Mouse (Mus musculus) midbrain, embryonic 16.5 days (tissue): ENCODE data around the gene Tmbim4. TPM values are rescaled to one million over a fixed set of nuclear protein-coding genes. Genes with fewer than 3 reads are reported as not detected.
A peak's percentile ranks its signal among the peaks of the same experiment; 100 is the strongest.

Experiments used
- ATAC-seq: fragments of 200-750 bp; cut with Nextera tagmentation; 2 replicates; pipeline ENCODE4 v1.8.0; 2017; ENCODE audit warnings: moderate TSS enrichment
- H3K27ac ChIP-seq: fragments of 300-500 bp; sonication (generic); 2 replicates; pipeline ENCODE4 v1.5.1; 2014; ENCODE audit warnings: mild to moderate bottlenecking, low read length, mixed read lengths
- H3K27me3 ChIP-seq: fragments of 300-500 bp; sonication (generic); 2 replicates; pipeline ENCODE4 v1.6.1; 2014; ENCODE audit warnings: low read depth, low read length, mixed read lengths; ENCODE audit not compliant: control insufficient read depth, insufficient read depth
- H3K36me3 ChIP-seq: fragments of 300-500 bp; sonication (generic); 2 replicates; pipeline ENCODE4 v1.6.1; 2014; ENCODE audit warnings: mild to moderate bottlenecking, low read length, moderate library complexity, mixed read lengths; ENCODE audit not compliant: control insufficient read depth, insufficient read depth
- H3K4me1 ChIP-seq: fragments of 300-500 bp; sonication (generic); 2 replicates; pipeline ENCODE4 v1.6.1; 2014; ENCODE audit warnings: mild to moderate bottlenecking, low read length, mixed read lengths; ENCODE audit not compliant: control insufficient read depth, insufficient read depth
- H3K4me2 ChIP-seq: fragments of 300-500 bp; sonication (generic); 2 replicates; pipeline ENCODE4 v1.6.1; 2014; ENCODE audit warnings: mild to moderate bottlenecking, low read length, mixed read lengths
- H3K4me3 ChIP-seq: fragments of 300-500 bp; sonication (generic); 2 replicates; pipeline ENCODE4 v1.5.1; 2014; ENCODE audit warnings: low read depth, mild to moderate bottlenecking, low read length, moderate library complexity, mixed read lengths
- H3K9ac ChIP-seq: fragments of 300-500 bp; sonication (generic); 2 replicates; pipeline ENCODE4 v1.6.1; 2014; ENCODE audit warnings: low read depth, low read length, mixed read lengths
- H3K9me3 ChIP-seq: fragments of 300-500 bp; sonication (generic); replicated peaks from 2 replicates; pipeline ENCODE4 v1.6.1; 2014; ENCODE audit warnings: mild to moderate bottlenecking, low read length, mixed read lengths; ENCODE audit not compliant: control insufficient read depth, poor library complexity, severe bottlenecking
- WGBS: fragments of 180-500 bp; shearing (Covaris S2); extraction: QIAGEN DNeasy Blood & Tissue Kit; methylation state at CpG from one replicate; pipeline ENCODE4 v1.1.7; 2014; 5-methylcytosine and 5-hydroxymethylcytosine counted together
- polyA plus RNA-seq: library from polyadenylated mRNA; unstranded; fragments of >200 nt; fragmentation: Nextera tagmentation; extraction: Ambion mirVana; gene quantifications from 2 replicates; pipeline ENCODE4 v1.2.1, GENCODE M21; 2015

Gene Tmbim4
- polyA plus RNA-seq, 1 experiment from 2014 or later, result 89.7 TPM

DNA sequence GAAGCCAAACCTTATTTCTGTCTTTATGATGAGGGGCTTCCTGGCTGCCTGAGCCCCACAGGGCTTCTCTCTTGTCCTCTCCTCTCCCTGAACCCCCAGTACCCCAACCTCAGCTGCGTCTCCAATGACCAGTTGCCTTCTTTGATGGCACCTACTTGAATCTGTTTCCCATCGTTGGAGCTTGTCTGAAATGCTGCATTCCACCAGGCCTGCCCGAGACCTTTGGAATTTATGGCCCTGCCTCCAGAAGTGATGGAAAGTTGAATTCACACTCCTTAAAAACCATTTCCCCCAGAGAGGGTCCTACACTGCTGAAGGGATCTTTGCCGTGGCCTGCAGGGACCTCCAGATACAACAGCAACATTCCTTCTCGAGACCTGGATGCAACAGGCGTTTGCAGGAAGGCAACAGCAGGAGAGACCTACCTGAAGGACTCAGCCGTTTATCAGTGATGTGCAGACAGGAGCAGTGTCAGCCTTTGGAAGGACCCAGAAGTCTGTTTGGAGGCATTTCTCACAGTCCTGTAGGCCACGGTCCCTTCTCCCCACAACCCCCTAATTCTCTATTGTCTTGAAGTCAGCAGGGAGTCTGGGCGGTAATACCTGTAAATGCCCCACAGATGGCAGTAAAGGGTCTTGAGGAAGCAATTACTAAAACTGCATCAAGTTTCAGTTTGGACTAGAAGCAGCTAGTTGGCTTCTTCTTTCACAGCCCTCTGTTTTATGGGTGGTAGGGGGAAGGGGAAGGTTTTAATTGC lies 45.8 kb downstream of the Tmbim4 start:
- H3K4me1 ChIP-seq, result no peaks in the 10 kb centered on the region
- no peaks in the 10 kb centered on the region for H3K27me3 ChIP-seq
- no peaks in the 10 kb centered on the region for H3K9me3 ChIP-seq
- no peak overlapping the region for H3K9ac ChIP-seq
- H3K36me3 ChIP-seq, result no peaks in the 10 kb centered on the region
- no peak overlapping the region for H3K27ac ChIP-seq
- no peak for ATAC-seq
- WGBS, result 56% methylated on average over 9 of the region's 9 CpGs
- no peak overlapping the region for H3K4me3 ChIP-seq
- H3K4me2 ChIP-seq, result no peak overlapping the region

DNA sequence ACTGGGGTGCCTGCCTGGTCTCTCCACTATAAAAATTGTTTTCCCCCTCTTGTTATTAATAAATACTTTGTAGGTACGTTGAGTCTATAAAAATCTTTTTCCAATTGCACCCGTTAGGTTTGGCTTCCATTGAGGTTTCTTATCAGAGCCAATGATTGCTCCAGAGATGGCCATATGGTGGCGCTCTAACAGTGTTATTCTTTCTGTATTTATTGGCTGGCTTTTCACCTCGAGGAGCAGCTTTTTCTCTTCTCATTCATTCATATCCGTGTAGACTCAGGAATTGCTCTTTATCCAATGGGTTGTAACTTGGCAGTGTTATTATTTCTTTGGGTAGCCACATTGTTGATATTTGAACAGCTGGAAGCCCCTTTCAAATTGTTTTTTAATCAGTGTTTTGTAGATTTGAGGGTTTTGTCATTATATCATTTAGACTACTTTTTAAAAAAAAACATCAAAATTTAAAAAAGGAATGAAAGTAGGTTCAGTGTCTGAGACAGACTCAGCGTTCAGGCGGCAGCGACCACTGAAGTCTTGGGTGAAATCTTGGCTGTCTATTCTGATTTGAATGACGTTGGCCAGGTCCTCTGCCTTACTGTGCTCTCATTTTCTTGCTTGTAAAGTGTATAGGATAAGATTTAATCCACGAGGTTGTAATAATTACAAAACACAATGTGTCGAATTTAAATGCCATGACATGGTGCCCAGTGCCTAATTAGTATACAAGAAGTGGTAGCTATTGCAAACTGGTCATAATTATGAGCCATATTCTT lies 49.7 kb downstream of the Tmbim4 start:
- WGBS, result 60% methylated on average over 11 of the region's 11 CpGs
- Histone ChIP-seq H3K9me3 (no peaks in the 10 kb centered on the region), H3K4me3 (no peak overlapping the region), H3K4me2 (no peak overlapping the region), H3K36me3 (no peaks in the 10 kb centered on the region), H3K4me1 (no peaks in the 10 kb centered on the region), H3K9ac (no peak overlapping the region), H3K27me3 (no peaks in the 10 kb centered on the region), H3K27ac (no peak overlapping the region)
- ATAC-seq, result no peak

DNA sequence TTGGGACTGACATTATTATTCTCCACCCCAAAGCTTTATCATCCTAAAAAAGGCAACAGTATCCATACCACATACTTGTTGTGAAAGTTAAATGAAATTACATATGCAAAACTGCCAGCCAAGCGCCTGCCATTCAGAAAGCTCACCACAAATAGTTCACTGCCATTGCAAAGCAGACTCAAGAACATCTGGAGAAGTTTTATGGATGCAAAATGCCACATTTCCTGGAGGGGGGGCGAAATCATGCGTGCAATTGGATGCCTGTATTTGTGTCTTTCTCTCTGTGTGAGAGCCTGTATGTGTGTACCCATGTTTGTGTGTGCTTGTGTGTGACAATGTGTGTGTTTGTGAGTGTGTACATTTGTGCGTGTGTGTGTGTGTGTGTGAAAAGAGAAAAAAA lies 50.4 kb downstream of the Tmbim4 start:
- H3K4me3 ChIP-seq, result no peak overlapping the region
- H3K4me2 ChIP-seq, result no peak overlapping the region
- H3K9me3 ChIP-seq, result no peaks in the 10 kb centered on the region
- no peaks in the 10 kb centered on the region for H3K4me1 ChIP-seq
- no peak for ATAC-seq
- no peaks in the 10 kb centered on the region for H3K36me3 ChIP-seq
- H3K27me3 ChIP-seq, result no peaks in the 10 kb centered on the region
- 96% methylated on average over 4 of the region's 4 CpGs for WGBS
- no peak overlapping the region for H3K9ac ChIP-seq
- no peak overlapping the region for H3K27ac ChIP-seq

DNA sequence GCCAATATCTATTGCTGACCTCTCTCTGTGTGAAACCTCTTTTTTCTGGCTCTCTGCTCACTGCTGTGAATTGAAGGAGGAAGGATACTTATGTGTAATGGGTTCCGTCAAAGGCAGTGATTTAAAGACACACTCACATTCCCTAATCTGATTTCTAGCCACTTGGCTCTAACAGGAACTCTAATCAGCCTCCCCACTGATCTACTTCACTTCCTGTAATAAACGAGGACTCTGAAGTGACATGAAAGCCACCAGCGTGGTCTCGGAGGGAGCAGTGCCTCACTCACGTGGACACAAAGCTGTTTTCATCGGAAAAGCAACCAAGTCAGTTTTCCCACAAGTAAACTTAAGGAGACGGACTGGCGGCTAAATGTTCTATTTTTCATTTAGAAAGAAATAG lies 51.4 kb downstream of the Tmbim4 start:
- Histone ChIP-seq H3K9me3 (no peaks in the 10 kb centered on the region), H3K27ac (no peak overlapping the region), H3K9ac (no peak overlapping the region), H3K36me3 (no peaks in the 10 kb centered on the region), H3K4me1 (no peaks in the 10 kb centered on the region), H3K27me3 (no peaks in the 10 kb centered on the region), H3K4me3 (no peak overlapping the region), H3K4me2 (no peak overlapping the region)
- no peak for ATAC-seq
- WGBS, result 41% methylated on average over 8 of the region's 8 CpGs

DNA sequence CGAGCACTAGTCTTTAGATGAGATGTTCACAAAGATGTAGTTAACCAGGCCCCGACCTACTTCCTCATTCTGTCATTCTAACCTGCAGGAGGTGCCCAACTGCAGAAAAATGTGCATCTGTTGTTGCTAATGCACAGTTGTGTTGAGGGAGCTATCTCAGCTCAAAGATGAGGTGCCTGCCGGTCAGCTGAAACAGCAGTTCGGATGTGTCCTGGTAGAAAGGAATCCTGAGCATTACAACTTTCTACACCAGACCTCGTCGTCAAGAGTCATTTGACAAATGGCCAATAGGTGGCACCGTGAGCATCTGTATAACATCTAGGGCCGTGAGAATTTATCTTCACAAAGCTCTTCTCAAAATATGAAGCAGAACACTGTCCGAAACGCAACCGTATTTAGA lies 55.8 kb downstream of the Tmbim4 start:
- H3K27me3 ChIP-seq, result no peaks in the 10 kb centered on the region
- H3K36me3 ChIP-seq, result no peaks in the 10 kb centered on the region
- H3K9ac ChIP-seq, result no peak overlapping the region
- H3K4me1 ChIP-seq, result no peaks in the 10 kb centered on the region
- no peaks in the 10 kb centered on the region for H3K9me3 ChIP-seq
- no peak for ATAC-seq
- no peak overlapping the region for H3K4me2 ChIP-seq
- H3K4me3 ChIP-seq, result no peak overlapping the region
- no peak overlapping the region for H3K27ac ChIP-seq
- 31% methylated on average over 11 of the region's 11 CpGs for WGBS

DNA sequence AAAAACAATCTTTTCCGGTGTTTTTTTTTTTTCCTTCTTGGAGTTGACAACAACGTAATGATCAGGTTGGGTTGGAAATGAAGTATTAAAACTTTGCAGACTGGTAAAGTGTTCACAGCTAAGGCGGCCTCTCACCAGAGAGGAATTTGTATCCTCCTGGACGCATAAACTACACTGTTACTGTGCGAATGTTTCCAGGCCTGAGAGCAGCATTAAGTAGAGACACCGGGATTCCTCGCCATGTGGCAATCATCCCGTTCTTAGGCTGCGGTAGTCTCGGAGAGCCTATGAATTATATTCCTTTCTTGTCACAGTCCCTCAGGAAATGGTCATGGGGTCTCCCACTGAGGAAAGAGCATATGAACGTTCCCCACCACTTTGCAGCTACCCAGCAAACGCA lies 66.4 kb downstream of the Tmbim4 start:
- Histone ChIP-seq H3K4me3 (no peak overlapping the region), H3K4me1 (peaks cover 5% of the 10 kb centered on the region; the same call in 1 of the 2 replicates), H3K9me3 (no peaks in the 10 kb centered on the region), H3K9ac (no peak overlapping the region), H3K4me2 (no peak overlapping the region), H3K36me3 (no peaks in the 10 kb centered on the region), H3K27me3 (no peaks in the 10 kb centered on the region), H3K27ac (no peak overlapping the region)
- no peak for ATAC-seq
- 78% methylated on average over 12 of the region's 12 CpGs for WGBS

DNA sequence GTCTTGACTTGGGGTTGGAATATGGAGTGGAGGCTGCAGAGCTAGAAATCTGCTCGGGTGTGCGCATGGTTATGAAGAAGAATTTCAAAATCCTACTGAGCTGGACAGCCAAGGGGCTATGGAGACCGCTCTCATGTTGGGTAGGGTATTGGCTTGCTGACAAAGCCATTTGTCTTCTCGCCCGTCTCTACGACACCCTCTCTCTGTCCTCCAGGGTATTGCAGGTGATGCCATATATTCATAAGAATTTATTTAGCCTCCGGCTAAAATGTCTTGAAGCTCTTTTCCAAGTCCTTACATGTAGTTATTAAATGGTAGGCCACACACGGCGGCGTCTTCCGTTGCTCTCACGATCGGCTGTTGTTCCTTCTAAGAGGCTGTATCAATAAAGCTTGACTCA lies 68.6 kb downstream of the Tmbim4 start:
- no peak overlapping the region for H3K4me2 ChIP-seq
- H3K27me3 ChIP-seq, result no peaks in the 10 kb centered on the region
- H3K9me3 ChIP-seq, result no peaks in the 10 kb centered on the region
- H3K9ac ChIP-seq, result no peak overlapping the region
- no peak overlapping the region for H3K4me3 ChIP-seq
- no peak for ATAC-seq
- 95% methylated on average over 13 of the region's 13 CpGs for WGBS
- H3K36me3 ChIP-seq, result no peaks in the 10 kb centered on the region
- no peak overlapping the region for H3K27ac ChIP-seq
- peaks cover 5% of the 10 kb centered on the region; the same call in 1 of the 2 replicates for H3K4me1 ChIP-seq

DNA sequence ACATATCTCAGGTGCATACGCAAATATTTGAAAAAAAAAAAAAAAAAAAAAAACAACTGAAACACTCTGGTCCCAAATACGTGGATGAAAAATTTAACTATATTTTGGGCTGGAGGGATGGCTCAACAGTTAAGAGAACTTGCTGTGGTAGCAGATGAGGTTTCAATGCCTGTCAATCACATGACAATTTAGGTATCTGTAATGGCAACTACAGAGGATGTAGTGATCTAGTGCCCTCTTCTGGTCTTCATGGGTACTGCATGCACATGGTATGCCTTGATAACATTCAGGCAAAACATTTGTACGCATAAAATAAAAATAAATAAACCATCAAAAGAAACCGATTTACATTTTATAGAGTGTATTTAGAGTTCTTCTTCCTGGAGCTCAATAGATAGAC lies 69.4 kb downstream of the Tmbim4 start:
- no peak overlapping the region for H3K27ac ChIP-seq
- peaks cover 5% of the 10 kb centered on the region; the same call in 1 of the 2 replicates for H3K4me1 ChIP-seq
- no peak overlapping the region for H3K4me3 ChIP-seq
- H3K4me2 ChIP-seq, result no peak overlapping the region
- H3K36me3 ChIP-seq, result no peaks in the 10 kb centered on the region
- no peak for ATAC-seq
- WGBS, result 81% methylated on average over 4 of the region's 4 CpGs
- no peaks in the 10 kb centered on the region for H3K27me3 ChIP-seq
- H3K9ac ChIP-seq, result no peak overlapping the region
- H3K9me3 ChIP-seq, result no peaks in the 10 kb centered on the region

DNA sequence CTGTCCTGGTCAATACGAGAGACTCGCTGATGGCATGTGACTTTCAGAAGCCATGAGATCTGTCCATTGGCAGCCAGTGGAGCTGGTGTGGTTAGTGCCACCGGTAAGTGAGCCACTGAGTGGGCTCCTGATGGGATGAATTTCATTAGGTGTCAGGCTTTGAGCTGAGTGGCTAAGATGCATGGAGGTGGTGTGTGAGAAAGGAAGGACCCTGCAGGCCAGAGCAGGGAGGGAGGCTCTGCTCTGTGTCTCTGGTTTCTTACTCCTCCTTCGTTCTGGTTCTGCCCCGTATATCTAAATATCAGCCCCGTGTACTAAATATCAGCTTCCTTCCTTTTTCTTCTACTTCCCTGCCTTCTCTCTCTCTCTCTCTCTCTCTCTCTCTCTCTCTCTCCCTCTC lies 69.9 kb downstream of the Tmbim4 start:
- Histone ChIP-seq H3K9ac (no peak overlapping the region), H3K27me3 (no peaks in the 10 kb centered on the region), H3K4me2 (peak overlapping the region; percentile 71), H3K9me3 (no peaks in the 10 kb centered on the region), H3K4me1 (peaks cover 5% of the 10 kb centered on the region; the same call in 1 of the 2 replicates), H3K4me3 (no peak overlapping the region), H3K27ac (no peak overlapping the region), H3K36me3 (no peaks in the 10 kb centered on the region)
- no peak for ATAC-seq
- WGBS, result 74% methylated on average over 6 of the region's 6 CpGs
